Mouse (Mus musculus) G1E (cell line): ENCODE data around the gene Dzip1l.

Experiments used
- CTCF ChIP-seq: IDR thresholded peaks from 2 replicates; pipeline ENCODE4 v1.5.1; 2012; ENCODE audit warnings: low read depth, low read length, inconsistent platforms, mixed read lengths
- GATA1 ChIP-seq: IDR thresholded peaks from 2 replicates; pipeline ENCODE4 v1.6.1; 2012; ENCODE audit warnings: borderline replicate concordance, low read length, inconsistent platforms, mixed read lengths
- GATA2 ChIP-seq: IDR thresholded peaks from 2 replicates; pipeline ENCODE4 v1.6.1; 2012; ENCODE audit warnings: low read depth, low read length, inconsistent platforms, borderline replicate concordance
- POLR2AphosphoS5 ChIP-seq: IDR thresholded peaks from 2 replicates; pipeline ENCODE4 v1.6.1; 2012; ENCODE audit warnings: low read depth, low read length, inconsistent platforms; ENCODE audit not compliant: insufficient replicate concordance

DNA sequence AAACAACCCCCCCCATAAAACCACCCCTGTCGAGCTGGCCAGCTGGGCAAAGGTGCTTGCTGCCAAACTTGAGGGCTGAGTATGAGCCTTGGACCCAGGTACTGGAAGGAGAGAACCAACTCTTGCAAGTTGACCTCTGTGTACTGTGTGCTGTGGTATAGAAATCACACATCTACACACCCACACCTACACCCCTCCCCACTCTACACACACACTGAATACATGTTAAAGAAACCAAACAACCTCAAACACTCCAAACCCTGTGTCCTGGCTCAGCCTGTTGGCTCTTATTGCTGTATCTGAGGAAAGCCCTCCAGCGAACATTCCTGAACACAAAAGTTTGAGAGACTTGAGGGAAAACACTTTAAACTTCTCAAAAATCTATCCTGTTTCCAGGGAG is 6.3 kb upstream of the Dzip1l start:
- TF ChIP-seq CTCF = no peak
- TF ChIP-seq POLR2AphosphoS5 = no peak
- no peak for TF ChIP-seq GATA1
- TF ChIP-seq GATA2 = no peak
